Mouse (Mus musculus) cerebellum, adult (tissue): Measurements from ENCODE around the gene Serpina1f.
"Not testable (repeated sequence)": the region's sequence is repeated elsewhere in the genome, so short reads cannot be mapped to it uniquely, and the experiment has no call there.

ENCODE experiments used
- ATAC-seq: cut with Nextera tagmentation; 2 replicates; pipeline ENCODE4 v1.9.2; 2017; ENCODE audit warnings: mild to moderate bottlenecking, moderate library complexity, mixed read lengths; ENCODE audit not compliant: insufficient number of reproducible peaks, low FRiP score, low TSS enrichment

Serpina1f gene

GRCm38 (mm10) chr12:103670344-103670743 is 25.0 kb downstream of the Serpina1f start:
- no peak for ATAC-seq

- no peak for ATAC-seq
Measured at GRCm38 (mm10) chr12:103665286-103665685, 30.0 kb downstream of the Serpina1f start.

GRCm38 (mm10) chr12:103662053-103662452 is 33.3 kb downstream of the Serpina1f start:
- ATAC-seq: not testable (repeated sequence)

- no peak for ATAC-seq
Measured at GRCm38 (mm10) chr12:103660076-103660475, 35.3 kb downstream of the Serpina1f start.

- no peak for ATAC-seq
Measured at GRCm38 (mm10) chr12:103659171-103659570, 36.2 kb downstream of the Serpina1f start.

GRCm38 (mm10) chr12:103657991-103658390 is 37.3 kb downstream of the Serpina1f start:
- ATAC-seq: no peak

GRCm38 (mm10) chr12:103656848-103657626 is 38.3 kb downstream of the Serpina1f start, which contains the start of gene Serpina6:
Serpina6 (minus strand) TSS chr12:103657212.
- no peak for ATAC-seq

- no peak for ATAC-seq
Measured at GRCm38 (mm10) chr12:103655123-103656044, 39.9 kb downstream of the Serpina1f start.

- ATAC-seq: no peak
Measured at GRCm38 (mm10) chr12:103653836-103654235, 41.5 kb downstream of the Serpina1f start.

GRCm38 (mm10) chr12:103646314-103646713 is 49.0 kb downstream of the Serpina1f start:
- no peak for ATAC-seq

GRCm38 (mm10) chr12:103644601-103645000 is 50.7 kb downstream of the Serpina1f start:
- no peak for ATAC-seq

GRCm38 (mm10) chr12:103643818-103644217 is 51.5 kb downstream of the Serpina1f start:
- no peak for ATAC-seq

- ATAC-seq: no peak
Measured at GRCm38 (mm10) chr12:103643336-103643735, 52.0 kb downstream of the Serpina1f start.
